Mouse (Mus musculus) lung, adult 18-20 months (tissue): ENCODE measurements around the gene Vps39.

Experiments used
- DNase-seq, 2 experiments: peaks; one replicate each; pipeline ENCODE4 v3.0.0; 2022; ENCODE audit warnings: mixed read lengths in 2 of 2

The Vps39 gene

GRCm38 (mm10) chr2:120296160-120296559, 56.8 kb downstream of the Vps39 start:
- no peak for DNase-seq

- no peak for DNase-seq
These were observed 61.4 kb downstream of the Vps39 start for GRCm38 (mm10) chr2:120291471-120292078.

GRCm38 (mm10) chr2:120288995-120289394, 63.9 kb downstream of the Vps39 start, which contains the start of gene Pla2g4d:
Gene Pla2g4d, minus strand, starts transcription at chr2:120289197.
- no peak for DNase-seq

- DNase-seq: no peak
These were observed 64.5 kb downstream of the Vps39 start for GRCm38 (mm10) chr2:120288401-120288800.

- DNase-seq: no peak
These were observed 67.3 kb downstream of the Vps39 start for GRCm38 (mm10) chr2:120285639-120286038.

- DNase-seq: no peak
These were observed 68.2 kb downstream of the Vps39 start for GRCm38 (mm10) chr2:120284705-120285104.

GRCm38 (mm10) chr2:120284094-120284493, 68.8 kb downstream of the Vps39 start:
- DNase-seq: no peak

GRCm38 (mm10) chr2:120283550-120283949, 69.4 kb downstream of the Vps39 start:
- DNase-seq: peak in 1 of 2 experiments; percentile 2

- no peak for DNase-seq
These were observed 71.7 kb downstream of the Vps39 start for GRCm38 (mm10) chr2:120281221-120281620.

GRCm38 (mm10) chr2:120279961-120280360, 73.0 kb downstream of the Vps39 start:
- peak; percentile 30 to 42 for DNase-seq

- DNase-seq: no peak
These were observed 76.0 kb downstream of the Vps39 start for GRCm38 (mm10) chr2:120276951-120277350.

GRCm38 (mm10) chr2:120268635-120269034, 84.3 kb downstream of the Vps39 start:
- no peak for DNase-seq
